Mouse (Mus musculus): ENCODE measurements around the gene Rhof. TPM values are rescaled to one million over a fixed set of nuclear protein-coding genes. Genes with fewer than 3 reads are reported as not detected.

Gene Rhof
- polyA plus RNA-seq (2012; rRNA removed; ENCODE audit: low replicate concordance) = 30.6 and 45.4 TPM in 2 replicates

GRCm38 (mm10) chr5:123132308-123133071, at the start of gene Rhof:
Gene Rhof (minus strand): TSS chr5:123132692.

GRCm38 (mm10) chr5:123169284-123169683, 36.8 kb upstream of the Rhof start, which contains the start of gene Psmd9:
Gene Psmd9 (plus strand): TSS chr5:123169413.

GRCm38 (mm10) chr5:123142161-123143157, 10.0 kb upstream of the Rhof start, which contains the start of gene Setd1b:
Gene Setd1b (plus strand): TSS chr5:123142193.

GRCm38 (mm10) chr5:123068115-123068514, 64.4 kb downstream of the Rhof start, which contains the start of gene Tmem120b:
Gene Tmem120b (plus strand): TSS chr5:123068415.

Other genes with a start within 250 kb of the Rhof start
- 21.5 and 33.3 TPM in 2 replicates for gene Kdm2b, start 142.9 kb downstream of the Rhof start, polyA plus RNA-seq (2012; rRNA removed; ENCODE audit: low replicate concordance)
- gene Orai1, start 117.6 kb downstream of the Rhof start, polyA plus RNA-seq (2012; rRNA removed; ENCODE audit: low replicate concordance) = 104 and 119 TPM in 2 replicates
- gene Morn3, start 85.7 kb downstream of the Rhof start, polyA plus RNA-seq (2012; rRNA removed; ENCODE audit: low replicate concordance) = 0.10 TPM in 1 of 2 replicates, not detected in the other
- 79.4 and 86.0 TPM in 2 replicates for gene Tmem120b, start 64.3 kb downstream of the Rhof start, polyA plus RNA-seq (2012; rRNA removed; ENCODE audit: low replicate concordance)
- 6.6 and 20.0 TPM in 2 replicates for gene Setd1b, start 9.5 kb upstream of the Rhof start, polyA plus RNA-seq (2012; rRNA removed; ENCODE audit: low replicate concordance)
- gene Psmd9, start 36.7 kb upstream of the Rhof start, polyA plus RNA-seq (2012; rRNA removed; ENCODE audit: low replicate concordance) = 15.3 and 23.6 TPM in 2 replicates
- 1.0 and 11.8 TPM in 2 replicates for gene Hpd, start 50.0 kb upstream of the Rhof start, polyA plus RNA-seq (2012; rRNA removed; ENCODE audit: low replicate concordance)
- 1.8 and 3.0 TPM in 2 replicates for gene Wdr66, start 119.4 kb upstream of the Rhof start, polyA plus RNA-seq (2012; rRNA removed; ENCODE audit: low replicate concordance)
- 6.8 and 9.1 TPM in 2 replicates for gene Bcl7a, start 211.1 kb upstream of the Rhof start, polyA plus RNA-seq (2012; rRNA removed; ENCODE audit: low replicate concordance)